Mouse (Mus musculus) layer of hippocampus, adult 9-10 months (tissue): Measurements from ENCODE around the gene 2010005H15Rik.
"Not testable (repeated sequence)": the region's sequence is repeated elsewhere in the genome, so short reads cannot be mapped to it uniquely, and the experiment has no call there.

Experiments used
- DNase-seq: peaks from one replicate; pipeline ENCODE4 v3.0.0; 2022; ENCODE audit warnings: low spot score

The 2010005H15Rik gene

DNA sequence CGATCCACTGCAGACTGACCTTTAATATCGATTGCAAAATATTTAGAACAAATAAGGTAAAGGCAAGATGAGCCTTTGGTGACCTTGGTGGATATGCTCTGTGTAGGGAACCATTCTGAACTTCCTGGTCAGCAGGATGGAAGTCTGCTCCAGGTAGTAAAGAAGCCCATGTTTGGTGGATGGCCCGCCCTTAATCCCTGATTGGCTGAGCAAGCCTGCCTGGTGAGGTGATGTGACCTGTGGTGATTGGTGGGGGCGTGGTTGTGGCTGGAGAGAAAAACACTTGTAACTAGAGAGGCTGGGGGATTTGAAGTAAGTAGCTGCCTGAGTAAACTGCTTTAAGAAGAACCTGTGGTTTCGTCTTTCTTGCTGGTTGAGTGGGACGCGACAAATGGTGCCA is at the start of gene 2010005H15Rik:
2010005H15Rik (plus strand) TSS at position 301 of the 400 bp plus-strand sequence.
- not testable (repeated sequence) for DNase-seq

DNA sequence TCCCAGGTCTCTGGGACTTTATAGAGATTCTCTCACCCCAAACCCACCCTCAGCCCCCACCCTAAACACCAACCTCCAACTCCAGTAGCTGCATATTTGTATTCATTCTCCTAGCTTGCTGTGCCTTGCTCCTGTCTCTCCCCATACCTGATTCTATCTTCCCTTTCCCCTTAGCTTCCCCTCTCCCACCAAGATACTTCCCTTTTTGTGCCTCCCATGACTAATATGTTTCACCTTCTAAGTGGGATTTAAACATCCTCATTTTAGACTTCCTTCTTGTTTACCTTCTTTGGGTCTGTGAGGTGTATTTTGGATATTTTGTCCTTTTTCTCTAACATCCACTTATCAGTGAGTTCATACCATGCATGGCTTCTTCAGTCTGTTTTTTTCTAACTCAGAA is 45.2 kb upstream of the 2010005H15Rik start:
- no peak for DNase-seq

DNA sequence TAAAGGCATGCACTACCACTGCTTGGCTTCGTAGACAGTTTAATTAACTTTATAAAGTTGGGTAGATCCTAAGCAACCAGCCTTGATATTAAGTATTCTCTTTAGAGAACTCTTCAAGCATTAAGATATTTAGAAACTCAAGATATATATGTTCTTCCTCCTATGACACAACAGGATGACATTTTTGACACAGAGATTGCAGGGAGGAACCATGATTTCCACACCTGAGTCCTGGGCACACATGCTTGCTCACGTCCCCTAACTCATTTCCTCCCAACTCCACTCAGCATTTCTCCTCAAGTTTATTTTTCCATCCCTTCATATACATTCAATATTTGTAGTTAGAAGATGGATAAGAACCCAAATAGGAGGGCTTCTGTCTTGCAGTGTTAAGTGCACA is 41.4 kb upstream of the 2010005H15Rik start:
- no peak for DNase-seq

DNA sequence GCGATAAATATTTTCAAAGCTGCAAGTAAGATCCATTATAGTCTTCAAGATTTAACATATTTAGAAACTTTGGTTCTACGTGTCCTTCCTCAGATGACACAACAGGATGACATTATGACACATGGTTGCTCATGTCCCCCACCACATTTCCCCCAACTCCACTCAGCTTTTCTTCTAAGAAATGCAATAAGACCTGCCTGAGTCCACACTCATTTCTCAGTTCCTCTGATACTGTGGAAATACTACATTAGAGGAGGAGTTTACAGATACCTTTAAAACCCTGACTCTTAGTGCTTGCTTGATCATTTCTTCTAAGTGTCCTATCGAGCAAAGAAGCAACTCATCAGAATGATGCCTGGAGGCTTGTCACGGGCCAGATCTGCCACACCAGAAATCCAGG is 37.4 kb upstream of the 2010005H15Rik start, which contains the start of gene Gm5483:
Gm5483 (plus strand) TSS at position 301 of the 400 bp plus-strand sequence.
- DNase-seq: not testable (repeated sequence)

DNA sequence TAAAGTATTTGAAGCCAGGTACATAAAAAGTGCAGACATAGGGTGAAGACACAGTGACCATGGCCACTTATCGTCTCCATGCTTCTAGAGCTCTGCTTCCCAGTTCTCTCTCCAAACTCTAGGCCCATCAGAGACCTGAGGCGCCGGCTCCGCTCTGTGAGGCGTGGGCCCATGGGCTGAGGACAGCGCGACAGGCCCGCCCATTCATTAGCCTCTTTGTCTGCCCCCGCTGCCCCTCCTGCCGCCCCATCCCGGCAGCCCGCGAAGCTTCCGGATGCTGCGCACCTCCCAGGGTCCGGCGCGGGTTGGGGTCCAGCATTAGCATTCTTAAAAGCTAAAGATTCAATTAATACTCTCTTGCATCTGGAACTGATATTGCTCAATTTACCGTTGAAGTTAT is 22.0 kb upstream of the 2010005H15Rik start:
- DNase-seq: no peak

DNA sequence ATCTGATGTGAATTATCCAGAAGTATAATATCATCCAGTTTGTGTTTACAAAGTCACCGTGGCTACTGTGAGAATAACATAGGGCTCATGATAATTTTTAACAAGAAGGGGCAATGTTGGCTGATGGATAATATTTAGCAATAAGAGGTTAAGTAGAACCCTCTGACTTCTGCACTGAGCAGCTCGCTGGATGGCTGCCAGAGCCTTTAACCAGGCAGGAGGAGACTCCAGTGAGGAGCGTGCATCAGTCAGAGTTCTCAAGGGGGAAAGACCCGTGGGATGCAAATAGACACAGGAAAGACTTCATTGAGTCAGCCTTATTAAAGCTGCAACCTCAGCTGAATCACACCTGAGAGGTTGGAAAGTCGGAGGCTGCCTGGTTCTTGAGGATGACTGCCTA is 17.4 kb upstream of the 2010005H15Rik start:
- no peak for DNase-seq

DNA sequence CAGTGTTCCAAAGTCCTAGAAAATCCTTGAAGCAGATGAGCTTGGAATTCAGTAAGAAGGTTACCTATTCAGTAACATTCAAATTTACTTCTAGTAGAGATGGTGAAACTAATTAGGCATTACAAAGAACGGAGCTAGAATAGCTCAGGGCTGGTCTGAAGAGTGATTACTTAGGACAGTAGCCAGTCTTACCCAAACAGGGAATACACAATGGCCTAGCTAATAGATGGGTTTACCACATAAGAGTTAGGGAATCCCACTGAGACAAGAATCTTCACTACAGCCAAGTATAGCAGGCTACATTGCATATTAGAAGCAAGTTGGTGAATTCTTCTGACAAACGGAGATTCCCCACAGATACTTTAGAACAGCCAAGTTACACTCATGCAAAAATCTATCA is 15.6 kb upstream of the 2010005H15Rik start:
- not testable (repeated sequence) for DNase-seq

DNA sequence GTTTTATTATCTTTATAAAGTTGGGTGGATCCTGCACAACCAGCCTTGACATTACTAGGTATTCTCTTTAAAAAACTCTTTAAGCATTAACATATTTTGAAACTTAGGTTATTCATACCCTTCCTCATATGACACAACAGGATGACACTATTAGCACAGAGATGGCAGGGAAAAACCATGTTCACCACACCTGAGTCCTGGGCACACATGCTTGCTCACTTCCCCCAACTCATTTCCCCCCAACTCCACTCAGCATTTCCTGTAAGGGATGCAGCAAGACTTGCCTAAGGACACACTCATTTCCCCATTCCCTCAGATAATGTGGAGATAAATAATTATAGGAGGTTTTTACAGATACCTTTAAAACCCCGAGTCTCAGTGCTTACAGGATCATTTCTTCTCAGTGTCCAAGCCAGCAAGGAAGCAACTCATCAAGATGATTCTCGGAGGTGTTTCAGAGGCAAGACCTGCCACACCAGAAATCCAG is 11.3 kb upstream of the 2010005H15Rik start, which contains the start of gene Gm5416:
Gm5416 (plus strand) TSS at position 437 of the 487 bp plus-strand sequence.
- no peak for DNase-seq

DNA sequence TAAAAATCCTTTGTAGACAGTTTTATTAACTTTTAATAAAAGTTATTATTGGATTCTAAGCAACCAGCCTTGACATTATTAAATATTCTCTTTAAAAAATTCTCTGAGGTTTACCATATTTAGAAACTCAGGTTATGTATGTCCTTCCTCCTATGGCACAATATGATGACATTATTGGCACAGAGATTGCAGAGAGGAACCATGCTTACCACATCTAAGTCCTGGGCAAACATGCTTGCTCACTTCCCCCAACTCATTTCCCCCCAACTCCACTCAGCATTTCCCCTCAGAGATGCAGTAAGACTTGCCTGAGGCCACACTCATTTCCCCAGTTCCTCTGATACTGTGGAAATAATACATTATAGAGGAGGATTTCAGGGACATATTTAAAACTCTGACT is 39.3 kb downstream of the 2010005H15Rik start:
- DNase-seq: not testable (repeated sequence)

DNA sequence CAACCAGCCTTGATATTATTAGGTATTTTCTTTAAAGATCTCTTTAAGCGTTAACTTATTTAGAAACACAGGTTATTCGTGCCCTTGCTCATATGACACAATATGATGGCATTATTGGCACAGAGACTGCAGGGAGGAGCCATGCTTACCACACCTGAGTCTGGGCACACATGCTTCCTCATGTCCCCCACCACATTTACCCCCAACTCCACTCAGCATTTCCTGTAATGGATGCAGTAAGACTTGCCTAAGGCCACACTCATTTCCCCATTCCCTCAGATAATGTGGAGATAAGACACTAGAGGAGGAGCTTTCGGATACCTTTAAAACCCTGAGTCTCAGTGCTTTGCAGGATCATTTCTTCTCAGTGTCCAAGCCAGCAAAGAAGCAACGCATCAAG is 55.5 kb downstream of the 2010005H15Rik start, which contains the start of gene Stfa1:
Stfa1 (plus strand) TSS at position 156 of the 400 bp plus-strand sequence.
- DNase-seq: not testable (repeated sequence)

DNA sequence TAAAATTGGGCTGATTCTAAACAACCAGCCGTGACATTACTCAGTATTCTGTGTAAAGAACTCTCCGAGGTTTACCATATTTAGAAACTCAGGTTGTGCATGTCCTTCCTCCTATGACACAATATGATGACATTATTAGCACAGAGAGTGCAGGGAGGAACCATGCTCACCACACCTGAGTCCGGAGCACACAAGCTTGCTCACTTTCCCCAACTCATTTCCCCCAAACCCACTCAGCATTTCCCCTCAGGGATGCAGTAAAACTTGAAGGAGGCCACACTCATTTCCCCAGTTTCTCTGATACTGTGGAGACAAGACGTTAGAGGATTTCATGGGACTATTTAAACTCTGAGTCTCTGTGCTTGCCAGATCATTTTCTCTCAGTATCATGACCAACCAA is 67.9 kb downstream of the 2010005H15Rik start:
- DNase-seq: no peak
